Mouse (Mus musculus) hindbrain, embryonic 16.5 days (tissue): ENCODE results near the gene Hs6st1. TPM values are rescaled to one million over a fixed set of nuclear protein-coding genes. Genes with fewer than 3 reads are reported as not detected.
"Not testable (repeated sequence)": the region's sequence is repeated elsewhere in the genome, so short reads cannot be mapped to it uniquely, and the experiment has no call there.

ENCODE experiments used
- ATAC-seq: fragments of 200-750 bp; cut with Nextera tagmentation; 2 replicates; pipeline ENCODE4 v1.8.0; 2017; ENCODE audit warnings: moderate TSS enrichment, moderate library complexity
- H3K27ac ChIP-seq: fragments of 300-500 bp; sonication (generic); 2 replicates; pipeline ENCODE4 v1.5.1; 2014; ENCODE audit warnings: low read depth, mild to moderate bottlenecking, control low read depth, low read length, moderate library complexity
- H3K27me3 ChIP-seq: fragments of 300-500 bp; sonication (generic); replicated peaks from 2 replicates; pipeline ENCODE4 v1.6.1; 2014; ENCODE audit warnings: low read length; ENCODE audit not compliant: control insufficient read depth, insufficient read depth
- H3K36me3 ChIP-seq: fragments of 300-500 bp; sonication (generic); 2 replicates; pipeline ENCODE4 v1.6.1; 2014; ENCODE audit warnings: mild to moderate bottlenecking, low read length, moderate library complexity, mixed read lengths; ENCODE audit not compliant: control insufficient read depth, insufficient read depth
- H3K4me1 ChIP-seq: fragments of 300-500 bp; sonication (generic); 2 replicates; pipeline ENCODE4 v1.6.1; 2014; ENCODE audit warnings: low read depth, low read length; ENCODE audit not compliant: control insufficient read depth, insufficient read depth
- H3K4me2 ChIP-seq: fragments of 300-500 bp; sonication (generic); 2 replicates; pipeline ENCODE4 v1.6.1; 2014; ENCODE audit warnings: mild to moderate bottlenecking, low read length, control low read depth, moderate library complexity
- H3K4me3 ChIP-seq: fragments of 300-500 bp; sonication (generic); 2 replicates; pipeline ENCODE4 v1.5.1; 2014; ENCODE audit warnings: mild to moderate bottlenecking, low read length, control low read depth, moderate library complexity
- H3K9ac ChIP-seq: fragments of 300-500 bp; sonication (generic); 2 replicates; pipeline ENCODE4 v1.6.1; 2014; ENCODE audit warnings: low read depth, mild to moderate bottlenecking, control low read depth, low read length, moderate library complexity
- H3K9me3 ChIP-seq: fragments of 300-500 bp; sonication (generic); 2 replicates; pipeline ENCODE4 v1.6.1; 2014; ENCODE audit warnings: mild to moderate bottlenecking, low read length, moderate library complexity; ENCODE audit not compliant: control insufficient read depth
- WGBS: fragments of 180-500 bp; shearing (Covaris S2); extraction: QIAGEN DNeasy Blood & Tissue Kit; methylation state at CpG from one replicate; pipeline ENCODE4 v1.1.7; 2014; 5-methylcytosine and 5-hydroxymethylcytosine counted together
- polyA plus RNA-seq: library from polyadenylated mRNA; unstranded; fragments of >200 nt; fragmentation: Nextera tagmentation; extraction: Ambion mirVana; gene quantifications from 2 replicates; pipeline ENCODE4 v1.2.1, GENCODE M21; 2015

Hs6st1 gene
- polyA plus RNA-seq, result 9.5 and 11.7 TPM in 2 replicates

GRCm38 (mm10) chr1:36068076-36068475, at the start of gene Hs6st1:
Hs6st1 (plus strand) TSS chr1:36068400.
- Histone ChIP-seq H3K9ac (peak within 1 kb of the TSS; percentile 91), H3K4me1 (peaks cover 58% of the 10 kb centered on the region), H3K9me3 (no peaks in the 10 kb centered on the region), H3K4me3 (peak within 1 kb of the TSS; percentile 88), H3K36me3 (no peaks in the 10 kb centered on the region), H3K27me3 (no peaks in the 10 kb centered on the region; the same call in 1 of the 2 replicates), H3K27ac (peak within 1 kb of the TSS; percentile 89), H3K4me2 (peak within 1 kb of the TSS; percentile 84)
- peak; percentile 95 for ATAC-seq
- 0% methylated on average over 43 of the region's 55 CpGs for WGBS

GRCm38 (mm10) chr1:36018617-36019016, 49.6 kb upstream of the Hs6st1 start:
- Histone ChIP-seq H3K9me3 (peaks cover 3% of the 10 kb centered on the region; the same call in 1 of the 2 replicates), H3K27me3 (no peaks in the 10 kb centered on the region), H3K36me3 (no peaks in the 10 kb centered on the region), H3K4me2 (no peak overlapping the region), H3K4me3 (no peak overlapping the region), H3K27ac (no peak overlapping the region), H3K4me1 (peaks cover 5% of the 10 kb centered on the region), H3K9ac (no peak overlapping the region)
- no peak for ATAC-seq
- WGBS, result 85% methylated on average over 4 of the region's 4 CpGs

GRCm38 (mm10) chr1:36019161-36019560, 49.0 kb upstream of the Hs6st1 start:
- no peak overlapping the region for H3K4me2 ChIP-seq
- H3K9me3 ChIP-seq, result peaks cover 3% of the 10 kb centered on the region; the same call in 1 of the 2 replicates
- H3K9ac ChIP-seq, result no peak overlapping the region
- no peaks in the 10 kb centered on the region for H3K36me3 ChIP-seq
- H3K4me3 ChIP-seq, result no peak overlapping the region
- H3K27me3 ChIP-seq, result no peaks in the 10 kb centered on the region
- WGBS, result 91% methylated on average over 2 of the region's 2 CpGs
- H3K4me1 ChIP-seq, result peaks cover 5% of the 10 kb centered on the region
- no peak for ATAC-seq
- no peak overlapping the region for H3K27ac ChIP-seq

GRCm38 (mm10) chr1:36020315-36020714, 47.9 kb upstream of the Hs6st1 start:
- Histone ChIP-seq H3K4me1 (peaks cover 5% of the 10 kb centered on the region), H3K4me3 (no peak overlapping the region), H3K4me2 (no peak overlapping the region), H3K27me3 (no peaks in the 10 kb centered on the region), H3K36me3 (no peaks in the 10 kb centered on the region), H3K9me3 (peaks cover 3% of the 10 kb centered on the region; the same call in 1 of the 2 replicates), H3K9ac (no peak overlapping the region), H3K27ac (no peak overlapping the region)
- ATAC-seq, result no peak
- whole genome bisulfite sequencing, result 93% methylated on average over 4 of the region's 4 CpGs

DNA sequence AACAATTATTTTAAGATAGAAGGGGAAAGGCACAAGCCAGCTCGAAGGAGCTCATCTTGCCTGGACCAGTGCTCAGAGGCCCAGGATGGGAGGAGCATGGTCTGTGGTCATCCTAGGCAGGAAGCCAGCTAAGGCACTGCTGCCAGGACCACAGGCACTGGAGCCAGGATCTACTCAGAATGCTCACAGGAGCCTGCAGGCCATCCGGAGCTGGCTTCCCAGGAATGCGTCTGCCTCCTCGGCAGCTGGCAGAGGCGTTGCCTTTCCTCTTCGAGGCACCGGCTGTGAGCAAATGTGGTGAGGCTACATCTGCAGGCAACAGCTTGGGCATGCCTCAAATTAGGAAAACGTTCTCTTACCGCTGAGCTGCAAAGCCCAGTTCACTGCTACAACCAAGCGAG, 37.8 kb upstream of the Hs6st1 start:
- Histone ChIP-seq H3K27ac (peak overlapping the region; percentile 48), H3K36me3 (no peaks in the 10 kb centered on the region)
- WGBS, result 47% methylated on average over 10 of the region's 10 CpGs

DNA sequence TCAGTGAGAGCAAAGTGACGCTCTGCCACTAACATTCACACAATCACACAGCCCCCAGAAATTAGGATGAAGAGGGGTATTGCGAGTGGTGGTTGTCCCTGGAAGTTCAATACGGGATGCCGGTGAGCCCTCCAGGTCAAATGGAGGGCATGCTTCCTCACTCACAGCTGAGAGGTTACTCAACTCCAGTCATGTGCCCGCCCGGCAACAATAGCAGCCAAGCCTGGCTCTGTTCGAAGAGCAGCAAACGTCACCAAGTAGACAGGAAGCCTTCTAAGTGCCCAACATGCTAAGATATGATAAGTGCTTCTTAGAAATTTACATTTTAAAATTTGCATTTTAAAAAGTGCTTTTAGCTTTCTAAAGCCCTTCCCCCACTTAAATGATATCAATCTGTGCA, 29.4 kb upstream of the Hs6st1 start:
- WGBS, result 91% methylated on average over 8 of the region's 8 CpGs
- H3K4me2 ChIP-seq, result no peak overlapping the region
- no peak overlapping the region for H3K9ac ChIP-seq
- H3K9me3 ChIP-seq, result peaks cover 5% of the 10 kb centered on the region
- ATAC-seq, result no peak
- H3K27ac ChIP-seq, result no peak overlapping the region
- H3K4me3 ChIP-seq, result no peak overlapping the region
- H3K4me1 ChIP-seq, result no peaks in the 10 kb centered on the region
- H3K36me3 ChIP-seq, result no peaks in the 10 kb centered on the region
- no peaks in the 10 kb centered on the region for H3K27me3 ChIP-seq

More for the DNA sequence above, 37.8 kb upstream of the Hs6st1 start:
- Histone ChIP-seq H3K9me3 (no peaks in the 10 kb centered on the region), H3K4me3 (no peak overlapping the region), H3K4me2 (no peak overlapping the region; the same call in 1 of the 2 replicates), H3K4me1 (no peaks in the 10 kb centered on the region), H3K27me3 (no peaks in the 10 kb centered on the region), H3K9ac (no peak overlapping the region)
- peak; percentile 95 for ATAC-seq

GRCm38 (mm10) chr1:36042072-36042471, 26.1 kb upstream of the Hs6st1 start:
- Histone ChIP-seq H3K36me3 (no peaks in the 10 kb centered on the region), H3K4me2 (no peak overlapping the region), H3K27ac (no peak overlapping the region), H3K9me3 (peaks cover 5% of the 10 kb centered on the region), H3K4me1 (no peaks in the 10 kb centered on the region), H3K9ac (no peak overlapping the region), H3K27me3 (no peaks in the 10 kb centered on the region), H3K4me3 (no peak overlapping the region)
- 83% methylated on average over 3 of the region's 3 CpGs for WGBS
- no peak for ATAC-seq

DNA sequence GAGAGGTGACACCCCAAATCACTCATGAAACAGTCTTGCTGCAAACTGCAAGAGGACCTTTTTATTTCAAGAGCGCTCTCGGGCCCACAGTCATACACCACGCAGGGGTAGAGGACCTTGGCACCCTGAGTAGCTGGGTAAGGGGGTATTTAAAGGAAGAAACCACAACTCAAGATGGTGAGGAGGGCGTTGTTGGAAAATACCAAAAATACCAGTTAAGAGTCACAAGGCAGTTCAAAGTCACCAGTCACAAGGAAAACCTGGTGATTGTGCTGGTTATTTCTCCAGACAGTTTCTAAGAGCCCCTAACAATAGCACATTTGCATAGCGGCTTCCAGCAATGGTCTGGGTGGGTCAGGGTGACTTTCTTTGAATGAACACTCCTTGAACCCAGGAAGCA, 24.4 kb upstream of the Hs6st1 start:
- not testable (repeated sequence) for H3K27ac ChIP-seq, H3K4me3 ChIP-seq, H3K4me2 ChIP-seq, H3K9ac ChIP-seq, ATAC-seq, H3K4me1 ChIP-seq, H3K9me3 ChIP-seq, H3K27me3 ChIP-seq, H3K36me3 ChIP-seq
- 93% methylated on average over 5 of the region's 5 CpGs for WGBS

- Histone ChIP-seq H3K4me3 (no peak overlapping the region), H3K9ac (no peak overlapping the region), H3K9me3 (peaks cover 6% of the 10 kb centered on the region), H3K27me3 (no peaks in the 10 kb centered on the region), H3K36me3 (no peaks in the 10 kb centered on the region), H3K4me2 (no peak overlapping the region), H3K4me1 (no peaks in the 10 kb centered on the region), H3K27ac (no peak overlapping the region)
- 93% methylated on average over 4 of the region's 4 CpGs for WGBS
- ATAC-seq, result no peak
These were observed 23.9 kb upstream of the Hs6st1 start for GRCm38 (mm10) chr1:36044288-36044687.

DNA sequence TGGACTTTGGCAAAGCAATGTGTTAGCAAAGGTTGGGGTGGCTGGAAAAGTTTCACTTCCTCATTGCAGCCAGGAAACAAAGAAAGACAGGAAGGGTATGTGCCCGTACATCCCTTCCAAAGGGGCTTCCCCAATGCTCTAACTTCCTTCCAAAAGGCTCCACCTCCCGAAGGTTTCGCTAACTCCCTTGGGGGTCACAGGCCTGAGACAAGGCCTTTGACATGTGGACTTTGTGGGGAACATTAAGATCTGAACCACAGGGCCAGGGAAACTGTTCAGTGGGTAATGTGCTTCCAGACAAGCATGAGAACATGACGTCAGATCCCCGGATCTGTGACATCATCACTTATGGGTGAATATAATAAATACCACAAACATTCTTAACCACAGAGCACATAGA, 15.5 kb upstream of the Hs6st1 start:
- H3K9ac ChIP-seq, result no peak overlapping the region
- WGBS, result 98% methylated on average over 5 of the region's 5 CpGs

More for the DNA sequence above, 15.5 kb upstream of the Hs6st1 start:
- H3K9me3 ChIP-seq, result peaks cover 2% of the 10 kb centered on the region; the same call in 1 of the 2 replicates
- no peaks in the 10 kb centered on the region for H3K36me3 ChIP-seq
- H3K27me3 ChIP-seq, result no peaks in the 10 kb centered on the region
- ATAC-seq, result no peak
- H3K27ac ChIP-seq, result no peak overlapping the region
- no peaks in the 10 kb centered on the region for H3K4me1 ChIP-seq
- H3K4me2 ChIP-seq, result no peak overlapping the region
- H3K4me3 ChIP-seq, result no peak overlapping the region
